Mouse (Mus musculus) MEL (cell line): ENCODE data around the gene Prtn3.

ENCODE experiments used
- CTCF ChIP-seq, 3 experiments: IDR thresholded peaks in 2 of 3; conservative IDR thresholded peaks in 1 of 3; 2 replicates each; pipeline ENCODE4 v1.5.1; 2011 to 2012; ENCODE audit warnings: low read length in 3 of 3, low read depth in 2 of 3, mild to moderate bottlenecking in 2 of 3, improper control_type of control experiment in 1 of 3, inconsistent platforms in 1 of 3, mixed read lengths in 1 of 3, moderate library complexity in 1 of 3; ENCODE audit not compliant: control insufficient read depth in 1 of 3, insufficient read depth in 1 of 3, poor library complexity in 1 of 3, severe bottlenecking in 1 of 3
- MAFK ChIP-seq: IDR thresholded peaks from 2 replicates; pipeline ENCODE4 v1.6.1; 2011; ENCODE audit warnings: low read depth, mild to moderate bottlenecking, low read length, improper control_type of control experiment, borderline replicate concordance
- MAX ChIP-seq: IDR thresholded peaks from 2 replicates; pipeline ENCODE4 v1.6.1; 2011; ENCODE audit warnings: low read length, improper control_type of control experiment
- POLR2A ChIP-seq, 2 experiments: IDR thresholded peaks; 2 replicates each; pipeline ENCODE4 v1.6.1; 2011 to 2012; ENCODE audit warnings: low read length in 2 of 2, mild to moderate bottlenecking in 2 of 2, control low read depth in 1 of 2, improper control_type of control experiment in 1 of 2, low read depth in 1 of 2, moderate library complexity in 1 of 2; ENCODE audit not compliant: control insufficient read depth in 1 of 2, insufficient read depth in 1 of 2, poor library complexity in 1 of 2

- TF ChIP-seq MAFK (no peak), POLR2A (IDR thresholded peaks at IDR 0.05; ENCODE audit: control insufficient read depth in 1 of 2, insufficient read depth in 1 of 2, low read depth in 1 of 2, low read length in 2 of 2, poor library complexity in 1 of 2) (no peak), CTCF (IDR thresholded peaks at IDR 0.05 in 2 of 3, conservative IDR thresholded peaks at IDR 0.05 in 1 of 3; ENCODE audit: control insufficient read depth in 1 of 3, insufficient read depth in 1 of 3, low read depth in 2 of 3, low read length in 3 of 3, poor library complexity in 1 of 3, severe bottlenecking in 1 of 3) (no peak), MAX (0 out of 2 replicates have a peak, but pooled peaks have one; percentile 14)
Measured at GRCm38 (mm10) chr10:79916081-79916480, 41.8 kb downstream of the Prtn3 start.
